12 mouse cellular contexts compared by ENCODE assay signal in the genomic region with DNA sequence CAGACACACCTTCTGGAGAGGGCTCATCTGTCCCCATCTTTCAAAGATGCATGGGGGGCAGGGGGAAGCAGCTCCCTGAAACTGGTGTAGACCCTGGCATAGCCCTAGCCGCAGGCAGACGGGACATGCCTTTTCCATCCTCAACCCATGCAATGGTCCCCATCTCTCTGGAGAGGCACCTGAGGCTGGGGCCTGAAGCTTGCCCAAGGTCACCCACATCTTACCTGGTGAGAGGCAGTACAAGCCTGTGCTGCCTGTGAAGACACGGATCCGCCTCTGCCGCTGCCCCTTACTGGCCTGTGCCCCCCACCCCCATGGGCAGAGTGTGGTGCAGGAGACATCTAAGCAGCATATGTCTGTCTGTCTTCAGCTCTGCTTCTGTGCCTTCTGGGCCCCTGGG.
"Had no signal": no experiment of that assay in that cellular context is flagged by ENCODE, and none has a peak within 500 bp of the region (broad histone marks: within the 10 kb centered on the region; RNA-seq: fewer than 3 reads in every experiment).

No protein-coding gene starts in this region.

- H3K9ac ChIP-seq: liver, embryonic 13.5 days had no signal

- H3K4me3 ChIP-seq: liver, embryonic 13.5 days had no signal

- DNase-seq: kidney, adult 9 months; kidney, postnatal 14 days; kidney, postnatal 4 days; liver, embryonic 13.5 days; lung, adult 2 months; midbrain, embryonic 14.5 days; right cerebral cortex, postnatal 4 days; thymus, adult 2 months; thymus, postnatal 14 days; thymus, postnatal 4 days had no signal

- H3K36me3 ChIP-seq: liver, embryonic 13.5 days had no signal

- H3K4me1 ChIP-seq: liver, embryonic 13.5 days had no signal

- H3K27ac ChIP-seq: liver, embryonic 13.5 days; macrophage; stomach, postnatal 0 days had no signal

- H3K4me2 ChIP-seq: liver, embryonic 13.5 days had no signal

- H3K9me3 ChIP-seq: liver, embryonic 13.5 days had no signal
